Mouse (Mus musculus) kidney, adult 2 months (tissue): ENCODE measurements at regions not wholly inside any gene's neighbourhood (a gene's known extent, or its start where the extent isn't known, plus 50 kb on each side); places are given as distances from the start of the nearest gene placed in this dataset.

ENCODE experiments used
- CTCF ChIP-seq: fragments of 200-500 bp; conservative IDR thresholded peaks from 2 replicates; pipeline ENCODE4 v1.5.1; 2011; ENCODE audit warnings: low read depth, mild to moderate bottlenecking, control low read depth, low read length, moderate library complexity, mixed read lengths; ENCODE audit not compliant: insufficient read depth, insufficient read length
- POLR2A ChIP-seq: fragments of 200-500 bp; IDR thresholded peaks from one replicate; pipeline ENCODE4 v1.6.1; 2011; ENCODE audit warnings: low read depth, low read length, control low read depth

DNA sequence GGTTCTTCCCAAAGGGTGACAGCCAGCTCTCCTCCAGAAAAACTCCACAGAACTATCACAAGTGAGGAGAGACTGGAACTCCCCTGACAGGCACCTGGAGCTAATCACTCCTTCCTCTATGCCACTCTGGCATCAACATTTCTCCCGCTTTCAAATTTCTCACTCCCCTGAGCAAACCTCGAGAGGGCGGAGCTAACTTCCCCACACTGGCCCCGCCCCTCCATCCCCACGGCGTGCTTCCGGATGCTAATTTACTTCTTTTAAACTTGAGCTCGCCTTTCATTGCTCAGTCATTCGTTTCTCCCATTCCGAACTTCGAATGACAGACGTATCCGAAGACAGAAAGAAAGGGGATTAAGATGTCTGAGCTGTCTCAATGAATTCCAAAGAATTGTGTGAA is 87.8 kb upstream of the Ado start:
- no peak for TF ChIP-seq CTCF
- TF ChIP-seq POLR2A, result no peak
